Mouse (Mus musculus): ENCODE results near the gene Ifne. TPM values are rescaled to one million over a fixed set of nuclear protein-coding genes. Genes with fewer than 3 reads are reported as not detected.

The Ifne gene
- total and polyA plus RNA-seq, 2 experiments from 2014 or later = not detected

DNA sequence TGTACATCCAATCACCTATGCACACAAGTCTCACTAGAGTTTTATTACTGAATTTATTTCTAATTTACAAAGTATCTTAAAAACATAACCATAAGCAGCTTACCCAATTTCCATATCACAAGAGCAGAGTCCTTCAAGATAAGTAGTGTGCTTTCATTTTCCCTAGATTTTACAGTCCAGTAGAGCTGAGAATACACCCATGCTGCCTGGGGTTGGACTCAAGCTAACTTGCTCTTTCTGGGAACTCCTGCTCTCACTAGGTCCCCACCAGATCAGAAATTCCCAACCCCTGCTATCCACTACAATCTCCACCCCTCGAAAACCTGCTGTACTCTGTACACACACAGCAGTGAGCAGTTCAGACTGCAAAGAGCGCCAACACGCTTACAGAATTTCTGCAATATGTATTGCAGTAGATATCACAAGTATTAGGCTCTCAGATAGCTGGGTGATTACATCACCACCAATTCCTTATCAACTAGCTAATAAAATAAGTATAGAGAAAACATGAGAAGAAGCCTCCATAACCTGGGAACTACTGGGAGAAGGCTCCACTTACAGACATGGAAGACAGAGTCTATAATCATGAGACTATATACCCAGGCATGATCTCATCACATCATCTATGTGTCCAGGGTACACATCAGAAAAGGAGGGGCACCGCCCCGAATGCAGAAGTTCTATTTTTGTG is 37.9 kb upstream of the Ifne start:
- Histone ChIP-seq H3K9ac (no peak overlapping the region), H3K4me3 (ENCODE audit: low read depth, low read length) (no peak overlapping the region), H3K36me3 (ENCODE audit: insufficient read depth) (no peaks in the 10 kb centered on the region), H3K4me1 (ENCODE audit: insufficient read depth) (no peaks in the 10 kb centered on the region), H3K9me3 (ENCODE audit: low read length) (no peaks in the 10 kb centered on the region), H3K4me2 (ENCODE audit: low read depth) (no peak overlapping the region), H3K27ac (ENCODE audit: low read depth, low read length) (no peak overlapping the region), H3K27me3 (ENCODE audit: insufficient read depth, low read length) (no peaks in the 10 kb centered on the region)
- DNase-seq (no peak), ATAC-seq (no peak)
- no peak for TF ChIP-seq CTCF (IDR thresholded peaks at IDR 0.05; ENCODE audit: low read depth)
- 92% methylated on average over 5 of the region's 5 CpGs for WGBS

DNA sequence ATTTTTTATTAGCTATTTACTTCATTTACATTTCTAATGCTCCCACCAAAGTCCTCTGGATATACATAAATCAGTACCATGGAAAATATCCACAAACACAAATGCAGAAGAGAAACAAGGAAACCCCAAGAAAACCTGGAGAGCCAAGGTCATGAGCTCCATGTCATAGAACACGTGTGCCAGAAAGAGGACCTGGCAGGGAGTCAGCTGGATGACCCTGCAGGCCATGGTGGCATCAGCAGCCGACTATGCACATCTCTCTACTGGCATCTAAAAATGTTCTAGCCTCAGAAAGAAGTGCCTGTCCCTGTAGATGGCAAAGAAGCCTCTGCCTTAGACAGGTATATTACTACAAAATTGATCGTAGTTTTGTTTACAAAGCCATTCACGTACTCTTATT is 36.3 kb upstream of the Ifne start:
- Histone ChIP-seq H3K9me3 (ENCODE audit: low read length) (no peaks in the 10 kb centered on the region), H3K9ac (no peak overlapping the region), H3K4me2 (ENCODE audit: low read depth) (no peak overlapping the region), H3K36me3 (ENCODE audit: insufficient read depth) (no peaks in the 10 kb centered on the region), H3K27ac (ENCODE audit: low read depth, low read length) (no peak overlapping the region), H3K4me1 (ENCODE audit: insufficient read depth) (no peaks in the 10 kb centered on the region), H3K27me3 (ENCODE audit: insufficient read depth, low read length) (no peaks in the 10 kb centered on the region), H3K4me3 (ENCODE audit: low read depth, low read length) (no peak overlapping the region)
- WGBS = 82% methylated on average over 4 of the region's 4 CpGs
- DNase-seq = no peak
- no peak for TF ChIP-seq CTCF (IDR thresholded peaks at IDR 0.05; ENCODE audit: low read depth)
- no peak for ATAC-seq

DNA sequence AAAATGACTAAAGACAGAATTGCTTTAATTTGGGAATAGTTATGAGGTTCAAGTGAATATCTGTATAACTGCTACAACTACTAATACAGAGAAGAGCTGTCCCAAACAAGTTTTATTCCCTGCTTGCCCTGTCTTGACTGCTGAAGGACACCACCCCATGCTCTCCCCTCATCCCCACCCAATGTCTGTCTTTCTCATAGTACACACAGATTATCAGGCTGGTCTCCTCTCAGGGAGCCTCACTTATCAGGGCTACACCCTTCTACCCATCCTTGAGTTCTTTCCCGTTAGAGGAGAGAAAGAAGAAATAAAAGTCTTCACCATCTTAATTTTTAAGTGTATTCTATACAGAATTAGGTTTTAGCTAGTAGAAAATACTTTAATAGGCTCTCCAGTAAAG is 34.0 kb upstream of the Ifne start:
- Histone ChIP-seq H3K4me1 (ENCODE audit: insufficient read depth) (no peaks in the 10 kb centered on the region), H3K27me3 (ENCODE audit: insufficient read depth, low read length) (no peaks in the 10 kb centered on the region), H3K9ac (no peak overlapping the region), H3K4me3 (ENCODE audit: low read depth, low read length) (no peak overlapping the region), H3K9me3 (ENCODE audit: low read length) (no peaks in the 10 kb centered on the region), H3K4me2 (ENCODE audit: low read depth) (no peak overlapping the region), H3K36me3 (ENCODE audit: insufficient read depth) (no peaks in the 10 kb centered on the region), H3K27ac (ENCODE audit: low read depth, low read length) (no peak overlapping the region)
- WGBS = 80% methylated on average over 1 of the region's 1 CpGs
- TF ChIP-seq CTCF (IDR thresholded peaks at IDR 0.05; ENCODE audit: low read depth) = no peak
- ATAC-seq = no peak
- no peak for DNase-seq

DNA sequence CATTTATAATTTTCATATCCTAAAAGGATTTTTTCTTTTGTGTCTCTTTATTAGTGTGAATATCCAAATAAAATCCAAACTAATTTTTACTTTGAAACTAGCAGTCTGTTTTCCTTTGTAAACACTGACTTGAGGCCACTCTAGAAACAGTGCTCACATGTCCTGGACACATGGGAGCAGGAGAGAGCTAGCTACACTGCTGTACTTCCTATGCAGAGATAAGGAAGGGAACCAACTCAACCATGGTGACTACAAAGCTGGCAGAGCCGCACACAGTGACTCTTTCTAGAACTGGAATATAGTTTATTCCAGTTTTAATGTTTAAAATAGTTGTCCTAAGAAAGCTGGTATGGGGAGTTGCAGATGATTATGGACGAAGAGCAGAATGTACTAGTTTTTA is 32.9 kb upstream of the Ifne start:
- no peak for DNase-seq
- no peaks in the 10 kb centered on the region for H3K4me1 ChIP-seq (ENCODE audit: insufficient read depth)
- WGBS = 94% methylated on average over 2 of the region's 2 CpGs
- H3K36me3 ChIP-seq (ENCODE audit: insufficient read depth) = no peaks in the 10 kb centered on the region
- no peak overlapping the region for H3K27ac ChIP-seq (ENCODE audit: low read depth, low read length)
- H3K9me3 ChIP-seq (ENCODE audit: low read length) = no peaks in the 10 kb centered on the region
- no peaks in the 10 kb centered on the region for H3K27me3 ChIP-seq (ENCODE audit: insufficient read depth, low read length)
- no peak overlapping the region for H3K9ac ChIP-seq
- ATAC-seq = no peak
- H3K4me2 ChIP-seq (ENCODE audit: low read depth) = no peak overlapping the region
- no peak for TF ChIP-seq CTCF (IDR thresholded peaks at IDR 0.05; ENCODE audit: low read depth)
- no peak overlapping the region for H3K4me3 ChIP-seq (ENCODE audit: low read depth, low read length)

DNA sequence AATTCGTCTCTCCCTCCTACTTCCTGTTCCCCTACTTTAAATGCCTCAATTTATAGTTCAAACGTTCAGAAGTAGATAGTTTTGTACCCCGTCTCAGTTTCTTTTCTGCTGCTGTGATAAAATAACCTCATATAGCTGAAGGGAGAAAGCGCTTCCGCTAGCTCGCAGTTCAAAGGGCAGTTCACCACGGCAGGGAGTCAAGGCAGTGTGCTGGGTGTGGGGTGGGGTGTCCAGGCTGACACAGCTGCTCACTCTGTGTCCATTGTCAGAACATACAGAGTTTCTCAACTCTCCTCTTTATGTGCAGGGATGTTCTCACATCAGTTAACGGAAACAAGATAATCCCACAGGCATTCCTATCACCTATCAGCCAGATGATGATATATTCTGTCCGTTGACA is 32.2 kb upstream of the Ifne start:
- Histone ChIP-seq H3K4me3 (ENCODE audit: low read depth, low read length) (no peak overlapping the region), H3K4me1 (ENCODE audit: insufficient read depth) (no peaks in the 10 kb centered on the region), H3K9ac (no peak overlapping the region), H3K4me2 (ENCODE audit: low read depth) (no peak overlapping the region), H3K27ac (ENCODE audit: low read depth, low read length) (no peak overlapping the region), H3K9me3 (ENCODE audit: low read length) (no peaks in the 10 kb centered on the region), H3K36me3 (ENCODE audit: insufficient read depth) (no peaks in the 10 kb centered on the region), H3K27me3 (ENCODE audit: insufficient read depth, low read length) (no peaks in the 10 kb centered on the region)
- 77% methylated on average over 9 of the region's 9 CpGs for WGBS
- DNase-seq (no peak), ATAC-seq (no peak)
- TF ChIP-seq CTCF (IDR thresholded peaks at IDR 0.05; ENCODE audit: low read depth) = no peak

DNA sequence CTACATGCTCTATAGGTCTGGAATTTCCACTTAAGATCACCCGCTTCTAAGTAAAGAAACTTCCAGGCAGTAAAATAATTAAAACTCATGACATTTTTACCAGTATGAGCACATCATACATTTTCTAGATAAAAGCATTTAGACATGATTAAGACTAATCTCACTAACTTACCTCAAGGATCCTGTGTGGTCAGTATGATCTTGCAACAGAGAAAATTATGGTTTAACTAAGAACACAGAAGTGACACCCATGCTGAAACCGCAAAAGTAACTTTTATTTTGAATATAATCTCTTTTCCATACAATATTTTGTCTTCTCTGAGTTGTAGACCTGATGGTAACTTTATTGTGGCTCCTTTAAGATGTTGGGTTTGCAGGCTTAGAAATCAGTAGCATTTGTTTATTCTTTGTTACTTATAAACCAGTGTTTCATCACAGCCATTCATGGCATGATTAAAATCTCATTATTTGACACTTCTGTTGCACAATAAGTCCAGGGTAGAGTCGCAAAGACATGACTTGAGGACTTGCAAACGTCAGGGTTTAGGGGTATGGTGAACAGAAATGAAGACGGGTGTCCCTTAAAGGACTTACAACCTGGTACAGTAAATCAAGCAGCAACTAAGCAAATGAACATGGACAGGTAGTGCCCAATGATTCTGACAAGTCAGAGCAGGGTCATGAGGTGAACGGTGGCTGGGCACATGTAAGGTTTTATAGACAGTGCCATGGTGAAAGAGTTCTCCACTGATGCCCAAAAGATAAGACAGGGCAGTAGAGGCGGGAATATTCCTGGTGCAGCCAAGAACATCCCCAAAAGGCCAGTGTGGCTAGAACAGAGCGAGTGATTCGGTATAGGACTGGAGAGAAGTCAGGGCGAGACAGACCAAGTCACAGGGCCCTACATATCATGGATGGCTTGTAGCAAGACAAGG is 29.9 kb upstream of the Ifne start:
- Histone ChIP-seq H3K4me1 (ENCODE audit: insufficient read depth) (no peaks in the 10 kb centered on the region), H3K9me3 (ENCODE audit: low read length) (no peaks in the 10 kb centered on the region), H3K9ac (no peak overlapping the region), H3K36me3 (ENCODE audit: insufficient read depth) (no peaks in the 10 kb centered on the region), H3K27ac (ENCODE audit: low read depth, low read length) (no peak overlapping the region), H3K4me3 (ENCODE audit: low read depth, low read length) (no peak overlapping the region), H3K27me3 (ENCODE audit: insufficient read depth, low read length) (no peaks in the 10 kb centered on the region), H3K4me2 (ENCODE audit: low read depth) (no peak overlapping the region)
- DNase-seq (no peak), ATAC-seq (no peak)
- WGBS = 89% methylated on average over 10 of the region's 10 CpGs
- no peak for TF ChIP-seq CTCF (IDR thresholded peaks at IDR 0.05; ENCODE audit: low read depth)

DNA sequence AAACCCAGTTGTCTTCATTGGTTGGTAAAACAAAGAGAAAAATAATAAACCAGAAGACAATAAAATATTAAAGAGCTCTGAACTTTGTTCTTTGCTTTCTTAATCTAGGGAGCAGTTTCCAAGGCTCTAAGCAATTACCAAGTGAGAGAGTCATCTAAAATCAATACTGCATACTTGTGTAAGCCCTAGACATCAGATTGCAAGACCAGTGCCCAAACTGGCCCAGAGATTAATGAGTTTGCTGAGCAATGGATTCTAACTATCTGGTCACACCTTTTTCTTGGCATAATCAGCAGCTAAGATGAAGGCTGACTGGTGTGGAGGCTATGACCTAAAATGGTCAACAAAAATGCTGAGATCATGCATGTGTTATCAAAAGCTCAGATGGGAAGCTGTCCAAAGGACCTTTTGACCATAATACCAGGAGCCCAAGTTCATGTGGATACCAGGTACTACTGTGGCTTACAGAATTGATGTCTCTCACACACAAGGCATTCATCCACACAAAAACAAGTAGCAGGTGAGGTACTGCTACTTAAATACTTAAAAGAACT is 13.3 kb upstream of the Ifne start:
- Histone ChIP-seq H3K36me3 (ENCODE audit: insufficient read depth) (no peaks in the 10 kb centered on the region), H3K9me3 (ENCODE audit: low read length) (no peaks in the 10 kb centered on the region), H3K27ac (ENCODE audit: low read depth, low read length) (no peak overlapping the region), H3K9ac (no peak overlapping the region), H3K27me3 (ENCODE audit: insufficient read depth, low read length) (no peaks in the 10 kb centered on the region), H3K4me1 (ENCODE audit: insufficient read depth) (no peaks in the 10 kb centered on the region), H3K4me3 (ENCODE audit: low read depth, low read length) (no peak overlapping the region), H3K4me2 (ENCODE audit: low read depth) (no peak overlapping the region)
- no peak for TF ChIP-seq CTCF (IDR thresholded peaks at IDR 0.05; ENCODE audit: low read depth)
- DNase-seq = no peak
- no peak for ATAC-seq
